Mouse (Mus musculus) MEL (cell line): ENCODE data around the gene Ddr1. TPM values are rescaled to one million over a fixed set of nuclear protein-coding genes. Genes with fewer than 3 reads are reported as not detected.

Experiments
- DNase-seq: peaks from one replicate; pipeline ENCODE4 v3.0.0; 2011; ENCODE audit warnings: low read depth, low spot score
- H3K27ac ChIP-seq: 2 replicates; pipeline ENCODE4 v1.5.1; 2012; ENCODE audit warnings: low read depth, mild to moderate bottlenecking, control low read depth, low read length, moderate library complexity; ENCODE audit not compliant: control insufficient read depth
- H3K27me3 ChIP-seq, 2 experiments: fragments of 150-350 bp in 1 of 2; sonication (generic) in 1 of 2; 2 replicates each; pipeline ENCODE4 v1.6.1; 2012; ENCODE audit warnings: low read length in 2 of 2, mild to moderate bottlenecking in 2 of 2, improper control_type of control experiment in 1 of 2, moderate library complexity in 1 of 2; ENCODE audit not compliant: insufficient read depth in 2 of 2, control insufficient read depth in 1 of 2
- H3K36me3 ChIP-seq, 2 experiments: 2 replicates each; pipeline ENCODE4 v1.6.1; 2012 to 2014; ENCODE audit warnings: low read length in 2 of 2, improper control_type of control experiment in 1 of 2, inconsistent platforms in 1 of 2, mild to moderate bottlenecking in 1 of 2; ENCODE audit not compliant: insufficient read depth in 2 of 2, control insufficient read depth in 1 of 2
- H3K4me1 ChIP-seq, 2 experiments: fragments of 150-350 bp in 1 of 2; sonication (generic) in 1 of 2; 2 replicates each; pipeline ENCODE4 v1.6.1; 2012; ENCODE audit warnings: low read length in 2 of 2, improper control_type of control experiment in 1 of 2, mild to moderate bottlenecking in 1 of 2; ENCODE audit not compliant: insufficient read depth in 2 of 2, control insufficient read depth in 1 of 2
- H3K4me3 ChIP-seq, 2 experiments: fragments of 150-350 bp in 1 of 2; sonication (generic) in 1 of 2; 2 replicates each; pipeline ENCODE4 v1.5.1; 2012; ENCODE audit warnings: low read depth in 2 of 2, low read length in 2 of 2, mild to moderate bottlenecking in 2 of 2, moderate library complexity in 2 of 2, control low read depth in 1 of 2, improper control_type of control experiment in 1 of 2; ENCODE audit not compliant: control insufficient read depth in 1 of 2, insufficient read depth in 1 of 2
- H3K79me2 ChIP-seq: 2 replicates; pipeline ENCODE4 v1.6.1; 2012; ENCODE audit warnings: mild to moderate bottlenecking, low read length, moderate library complexity; ENCODE audit not compliant: control insufficient read depth, poor library complexity, insufficient read depth
- H3K9ac ChIP-seq: 2 replicates; pipeline ENCODE4 v1.6.1; 2012; ENCODE audit warnings: low read depth, mild to moderate bottlenecking, control low read depth, low read length, moderate library complexity; ENCODE audit not compliant: control insufficient read depth, poor library complexity, severe bottlenecking
- H3K9me3 ChIP-seq: fragments of 150-350 bp; sonication (generic); replicated peaks from 2 replicates; pipeline ENCODE4 v1.6.1; 2012; ENCODE audit warnings: mild to moderate bottlenecking, low read length, improper control_type of control experiment, moderate library complexity; ENCODE audit not compliant: insufficient read depth
- CTCF ChIP-seq, 3 experiments: IDR thresholded peaks in 2 of 3; conservative IDR thresholded peaks in 1 of 3; 2 replicates each; pipeline ENCODE4 v1.5.1; 2011 to 2012; ENCODE audit warnings: low read length in 3 of 3, low read depth in 2 of 3, mild to moderate bottlenecking in 2 of 3, improper control_type of control experiment in 1 of 3, inconsistent platforms in 1 of 3, mixed read lengths in 1 of 3, moderate library complexity in 1 of 3; ENCODE audit not compliant: control insufficient read depth in 1 of 3, insufficient read depth in 1 of 3, poor library complexity in 1 of 3, severe bottlenecking in 1 of 3
- ELF1 ChIP-seq: IDR thresholded peaks from 2 replicates; pipeline ENCODE4 v1.6.1; 2014; ENCODE audit warnings: low read depth, mild to moderate bottlenecking, inconsistent platforms, low read length, improper control_type of control experiment, moderate library complexity
- HCFC1 ChIP-seq: IDR thresholded peaks from 2 replicates; pipeline ENCODE4 v1.6.1; 2012; ENCODE audit warnings: low read depth, mild to moderate bottlenecking, inconsistent platforms, low read length, improper control_type of control experiment, moderate library complexity
- KAT2A ChIP-seq: conservative IDR thresholded peaks from 2 replicates; pipeline ENCODE4 v1.6.1; 2012; ENCODE audit warnings: low read depth, low read length, improper control_type of control experiment, inconsistent platforms
- MAZ ChIP-seq: IDR thresholded peaks from 2 replicates; pipeline ENCODE4 v1.6.1; 2012; ENCODE audit warnings: low read depth, mild to moderate bottlenecking, inconsistent platforms, low read length, improper control_type of control experiment
- MYB ChIP-seq: IDR thresholded peaks from 2 replicates; pipeline ENCODE4 v1.6.1; 2011; ENCODE audit warnings: mild to moderate bottlenecking, low read depth, low read length, improper control_type of control experiment
- MYC ChIP-seq: IDR thresholded peaks from 2 replicates; pipeline ENCODE4 v1.6.1; 2011; ENCODE audit warnings: low read depth, mild to moderate bottlenecking, low read length, improper control_type of control experiment, moderate library complexity
- SMC3 ChIP-seq: IDR thresholded peaks from 2 replicates; pipeline ENCODE4 v1.6.1; 2011; ENCODE audit warnings: low read depth, low read length, improper control_type of control experiment
- ZC3H11A ChIP-seq: IDR thresholded peaks from 2 replicates; pipeline ENCODE4 v1.6.1; 2012; ENCODE audit warnings: low read depth, mild to moderate bottlenecking, inconsistent platforms, low read length, improper control_type of control experiment
- polyA plus RNA-seq, 2 experiments: library from polyadenylated mRNA; stranded (reverse) in 1 of 2; unstranded in 1 of 2; fragments of >175 nt in 1 of 2; fragments of >200 nt in 1 of 2; gene quantifications; 2 replicates each; pipeline versions ENCODE4 v1.2.1 to v1.2.4; 2012; ENCODE audit warnings: low replicate concordance in 2 of 2, low read depth in 1 of 2; ENCODE audit not compliant: insufficient read length in 2 of 2, insufficient read depth in 1 of 2, missing spikeins in 1 of 2
- total RNA-seq: library from RNA; depleted of rRNA; stranded (reverse); fragments of 300-350 nt; gene quantifications from 2 replicates; pipeline ENCODE4 v1.2.3, GENCODE M21; 2012; rRNA removed

The Ddr1 gene
- total and polyA plus RNA-seq, 3 experiments: 2.6 to 7.9 TPM; not detected in 1

- H3K4me1 ChIP-seq: peaks cover 0 to 17% of the 10 kb centered on the region in 2 experiments; a peak in 2 of 4 replicates
- H3K79me2 ChIP-seq: no peaks in the 10 kb centered on the region
- no peak overlapping the region for H3K9ac ChIP-seq
- H3K27me3 ChIP-seq: peaks cover 1 to 3% of the 10 kb centered on the region in 2 experiments; a peak in 1 of 4 replicates
- peak; percentile 42 for DNase-seq
- no peaks in the 10 kb centered on the region for H3K9me3 ChIP-seq
- H3K4me3 ChIP-seq: no peak overlapping the region
- H3K36me3 ChIP-seq: peaks cover 0 to 11% of the 10 kb centered on the region in 2 experiments; a peak in 2 of 4 replicates
- H3K27ac ChIP-seq: no peak overlapping the region
- TF ChIP-seq MYC (no peak; the same call in 1 of the 2 replicates), MAZ (no peak), ELF1 (no peak), MYB (no peak), SMC3 (0 out of 2 replicates have a peak, but pooled peaks have one; percentile 11), CTCF (IDR thresholded peaks at IDR 0.05 in 2 of 3, conservative IDR thresholded peaks at IDR 0.05 in 1 of 3; ENCODE audit: control insufficient read depth in 1 of 3, insufficient read depth in 1 of 3, low read depth in 2 of 3, low read length in 3 of 3, poor library complexity in 1 of 3, severe bottlenecking in 1 of 3) (peak; percentile 17 to 49 (median 43); a peak in 4 of 6 replicates), ZC3H11A (no peak), HCFC1 (0 out of 2 replicates have a peak, but pooled peaks have one; percentile 13)
Measured at GRCm38 (mm10) chr17:35635202-35635601, 69.2 kb downstream of the Ddr1 start.

- Histone ChIP-seq H3K79me2 (no peaks in the 10 kb centered on the region), H3K4me3 (no peak overlapping the region), H3K4me1 (peaks cover 0 to 7% of the 10 kb centered on the region in 2 experiments; a peak in 2 of 4 replicates), H3K9me3 (no peaks in the 10 kb centered on the region), H3K36me3 (peaks cover 0 to 4% of the 10 kb centered on the region in 2 experiments; a peak in 2 of 4 replicates), H3K27me3 (peaks cover 3% of the 10 kb centered on the region in 2 experiments; a peak in 1 of 4 replicates), H3K9ac (no peak overlapping the region), H3K27ac (no peak overlapping the region)
- TF ChIP-seq KAT2A: no peak
- TF ChIP-seq SMC3: 0 out of 2 replicates have a peak, but pooled peaks have one; percentile 3
- no peak for DNase-seq
Measured at GRCm38 (mm10) chr17:35633992-35634391, 70.4 kb downstream of the Ddr1 start.

Other genes with a start within 250 kb of the Ddr1 start
- 0.13 and 0.15 TPM in 2 replicates for gene H2-Q10, start 234.5 kb downstream of the Ddr1 start, total RNA-seq
- gene H2-Q10, start 234.5 kb downstream of the Ddr1 start, polyA plus RNA-seq: 1 to 10 TPM in 1 of 2 experiments, not detected in 1; 8.9 TPM
- not detected in 2 replicates for gene Pou5f1, start 198.6 kb downstream of the Ddr1 start, total RNA-seq
- not detected for gene Pou5f1, start 198.6 kb downstream of the Ddr1 start, polyA plus RNA-seq
- gene Tcf19, start 187.8 kb downstream of the Ddr1 start, total RNA-seq: 16.6 and 20.3 TPM in 2 replicates
- 10 to 100 TPM in 1 of 2 experiments, not detected in 1; 25.7 TPM for gene Tcf19, start 187.8 kb downstream of the Ddr1 start, polyA plus RNA-seq
- 11.6 and 14.3 TPM in 2 replicates for gene Cchcr1, start 187.5 kb downstream of the Ddr1 start, total RNA-seq
- gene Cchcr1, start 187.5 kb downstream of the Ddr1 start, polyA plus RNA-seq: 10 to 100 TPM in 1 of 2 experiments, not detected in 1; 21.7 TPM
- gene Psors1c2, start 171.4 kb downstream of the Ddr1 start, total RNA-seq: 0.20 and 0.27 TPM in 2 replicates
- gene Psors1c2, start 171.4 kb downstream of the Ddr1 start, polyA plus RNA-seq: 1 to 10 TPM in 1 of 2 experiments, not detected in 1; 1.3 TPM
- gene Cdsn, start 152.5 kb downstream of the Ddr1 start, total RNA-seq: 0.08 and 0.23 TPM in 2 replicates
- under 1 TPM in 1 of 2 experiments, not detected in 1; 0.79 TPM for gene Cdsn, start 152.5 kb downstream of the Ddr1 start, polyA plus RNA-seq
- gene 2300002M23Rik, start 137.2 kb downstream of the Ddr1 start, total RNA-seq: not detected in 2 replicates
- not detected for gene 2300002M23Rik, start 137.2 kb downstream of the Ddr1 start, polyA plus RNA-seq
- not detected in 2 replicates for gene Sfta2, start 103.1 kb downstream of the Ddr1 start, total RNA-seq
- gene Sfta2, start 103.1 kb downstream of the Ddr1 start, polyA plus RNA-seq: not detected
- gene Gm9573, start 78.0 kb downstream of the Ddr1 start, total RNA-seq: not detected in 2 replicates
- gene Gm9573, start 78.0 kb downstream of the Ddr1 start, polyA plus RNA-seq: not detected
- gene Mucl3, start 60.9 kb downstream of the Ddr1 start, total RNA-seq: 0.04 and 0.13 TPM in 2 replicates
- under 1 TPM in 1 of 2 experiments, not detected in 1; 0.11 TPM for gene Mucl3, start 60.9 kb downstream of the Ddr1 start, polyA plus RNA-seq
- gene Vars2, start 37.0 kb downstream of the Ddr1 start, total RNA-seq: 21.8 and 24.0 TPM in 2 replicates
- 10 to 100 TPM in 1 of 2 experiments, not detected in 1; 34.0 TPM for gene Vars2, start 37.0 kb downstream of the Ddr1 start, polyA plus RNA-seq
- gene Gtf2h4, start 30.9 kb downstream of the Ddr1 start, total RNA-seq: 68.1 and 76.3 TPM in 2 replicates
- 10 to 100 TPM in 1 of 2 experiments, not detected in 1; 97.6 TPM for gene Gtf2h4, start 30.9 kb downstream of the Ddr1 start, polyA plus RNA-seq
- 5.5 and 8.4 TPM in 2 replicates for gene Ier3, start 117.1 kb upstream of the Ddr1 start, total RNA-seq
- 10 to 100 TPM in 1 of 2 experiments, not detected in 1; 12.2 TPM for gene Ier3, start 117.1 kb upstream of the Ddr1 start, polyA plus RNA-seq
- gene Flot1, start 118.6 kb upstream of the Ddr1 start, total RNA-seq: 38.1 and 39.5 TPM in 2 replicates
- 10 to 100 TPM in 1 of 2 experiments, not detected in 1; 64.1 TPM for gene Flot1, start 118.6 kb upstream of the Ddr1 start, polyA plus RNA-seq
- gene Tubb5, start 133.7 kb upstream of the Ddr1 start, total RNA-seq: 1,137 and 1,211 TPM in 2 replicates
- gene Tubb5, start 133.7 kb upstream of the Ddr1 start, polyA plus RNA-seq: 1,000 to 10,000 TPM; 1,040 to 1,575 TPM
- gene Mdc1, start 136.9 kb upstream of the Ddr1 start, total RNA-seq: 15.0 and 17.2 TPM in 2 replicates
- gene Mdc1, start 136.9 kb upstream of the Ddr1 start, polyA plus RNA-seq: 10 to 100 TPM; 46.6 to 77.9 TPM
- 11.1 and 13.7 TPM in 2 replicates for gene Nrm, start 156.7 kb upstream of the Ddr1 start, total RNA-seq
- 10 to 100 TPM in 1 of 2 experiments, not detected in 1; 49.9 TPM for gene Nrm, start 156.7 kb upstream of the Ddr1 start, polyA plus RNA-seq
- gene Ppp1r18, start 161.0 kb upstream of the Ddr1 start, total RNA-seq: 10.1 and 12.7 TPM in 2 replicates
- 10 to 100 TPM in 1 of 2 experiments, not detected in 1; 36.2 TPM for gene Ppp1r18, start 161.0 kb upstream of the Ddr1 start, polyA plus RNA-seq
- gene Dhx16, start 175.2 kb upstream of the Ddr1 start, total RNA-seq: 75.4 and 79.2 TPM in 2 replicates
- 100 to 1,000 TPM in 1 of 2 experiments, not detected in 1; 101 TPM for gene Dhx16, start 175.2 kb upstream of the Ddr1 start, polyA plus RNA-seq
- 10.9 and 11.4 TPM in 2 replicates for gene 2310061I04Rik, start 192.8 kb upstream of the Ddr1 start, total RNA-seq
- gene 2310061I04Rik, start 192.8 kb upstream of the Ddr1 start, polyA plus RNA-seq: 100 to 1,000 TPM in 1 of 2 experiments, not detected in 1; 106 TPM
- gene Atat1, start 205.5 kb upstream of the Ddr1 start, total RNA-seq: 4.4 and 4.6 TPM in 2 replicates
- gene Atat1, start 205.5 kb upstream of the Ddr1 start, polyA plus RNA-seq: 10 to 100 TPM in 1 of 2 experiments, not detected in 1; 14.4 TPM
- 149 and 179 TPM in 2 replicates for gene Mrps18b, start 211.8 kb upstream of the Ddr1 start, total RNA-seq
- gene Mrps18b, start 211.8 kb upstream of the Ddr1 start, polyA plus RNA-seq: 100 to 1,000 TPM in 1 of 2 experiments, not detected in 1; 239 TPM
- 24.2 and 25.3 TPM in 2 replicates for gene Ppp1r10, start 211.8 kb upstream of the Ddr1 start, total RNA-seq
- 10 to 100 TPM in 1 of 2 experiments, not detected in 1; 61.4 TPM for gene Ppp1r10, start 211.8 kb upstream of the Ddr1 start, polyA plus RNA-seq